Mouse (Mus musculus) CD8-positive naive resting alpha-beta T cell, adult 57 days (primary cell): ENCODE measurements around the gene Mfap3l. TPM values are rescaled to one million over a fixed set of nuclear protein-coding genes. Genes with fewer than 3 reads are reported as not detected.

ENCODE experiments used
- total RNA-seq: library from RNA; stranded (reverse); gene quantifications from one replicate; pipeline ENCODE4 v1.2.4, GENCODE M21; 2023

Mfap3l gene
- total RNA-seq, result not detected

GRCm38 (mm10) chr8:60632250-60632932, at the start of gene Mfap3l:
Gene Mfap3l, plus strand, starts transcription at chr8:60632827.

Other genes with a start within 250 kb of the Mfap3l start
- not detected for gene Gm10283, start 129.6 kb upstream of the Mfap3l start, total RNA-seq
- gene Aadat, start 126.9 kb upstream of the Mfap3l start, total RNA-seq, result not detected